Mouse (Mus musculus) intestine, embryonic 14.5 days (tissue): ENCODE results near the gene Ptprj. TPM values are rescaled to one million over a fixed set of nuclear protein-coding genes. Genes with fewer than 3 reads are reported as not detected.

Experiments
- ATAC-seq: fragments of 200-750 bp; cut with Nextera tagmentation; replicated peaks from 2 replicates; pipeline ENCODE4 v1.8.0; 2017; ENCODE audit warnings: low read depth, moderate number of reproducible peaks, moderate TSS enrichment, moderate library complexity; ENCODE audit not compliant: low FRiP score, low TSS enrichment
- DNase-seq: peaks from one replicate; pipeline ENCODE4 v3.0.0-alpha.2; 2018; ENCODE audit warnings: low spot score
- H3K27ac ChIP-seq: fragments of 300-500 bp; sonication (generic); 2 replicates; pipeline ENCODE4 v1.5.1; 2014; ENCODE audit warnings: low read depth, mild to moderate bottlenecking, control low read depth
- H3K27me3 ChIP-seq: fragments of 300-500 bp; sonication (generic); replicated peaks from 2 replicates; pipeline ENCODE4 v1.6.1; 2014; ENCODE audit warnings: low read length, control low read depth; ENCODE audit not compliant: control insufficient read depth, insufficient read depth
- H3K36me3 ChIP-seq: fragments of 300-500 bp; sonication (generic); 2 replicates; pipeline ENCODE4 v1.6.1; 2014; ENCODE audit warnings: low read length, control low read depth; ENCODE audit not compliant: control insufficient read depth, insufficient read depth
- H3K4me1 ChIP-seq: fragments of 300-500 bp; sonication (generic); replicated peaks from 2 replicates; pipeline ENCODE4 v1.6.1; 2014; ENCODE audit warnings: low read length, control low read depth, mixed read lengths; ENCODE audit not compliant: control insufficient read depth, insufficient read depth
- H3K4me2 ChIP-seq: fragments of 300-500 bp; sonication (generic); 2 replicates; pipeline ENCODE4 v1.6.1; 2014; ENCODE audit warnings: low read length
- H3K4me3 ChIP-seq: fragments of 300-500 bp; sonication (generic); 2 replicates; pipeline ENCODE4 v1.5.1; 2014; ENCODE audit warnings: low read depth, low read length, control low read depth, mixed read lengths
- H3K9ac ChIP-seq: fragments of 300-500 bp; sonication (generic); 2 replicates; pipeline ENCODE4 v1.6.1; 2014; ENCODE audit warnings: mild to moderate bottlenecking, low read length
- H3K9me3 ChIP-seq: fragments of 300-500 bp; sonication (generic); 2 replicates; pipeline ENCODE4 v1.6.1; 2016; ENCODE audit warnings: low read length, control low read depth; ENCODE audit not compliant: control insufficient read depth
- WGBS: fragments of 180-500 bp; shearing (Covaris S2); extraction: QIAGEN DNeasy Blood & Tissue Kit; methylation state at CpG from one replicate; pipeline ENCODE4 v1.1.7; 2014; 5-methylcytosine and 5-hydroxymethylcytosine counted together
- polyA plus RNA-seq: library from polyadenylated mRNA; unstranded; fragments of >200 nt; fragmentation: Nextera tagmentation; extraction: Ambion mirVana; gene quantifications from 2 replicates; pipeline ENCODE4 v1.2.1, GENCODE M21; 2014

Gene Ptprj
- polyA plus RNA-seq, 1 experiment from 2014 or later, result 8.3 TPM

- Histone ChIP-seq H3K9me3 (no peaks in the 10 kb centered on the region), H3K36me3 (no peaks in the 10 kb centered on the region), H3K4me3 (no peak overlapping the region), H3K4me2 (no peak overlapping the region), H3K27ac (no peak overlapping the region), H3K27me3 (no peaks in the 10 kb centered on the region), H3K4me1 (peaks cover 11% of the 10 kb centered on the region), H3K9ac (no peak overlapping the region)
- 69% methylated on average over 2 of the region's 2 CpGs for WGBS
- ATAC-seq (no peak), DNase-seq (no peak)
Observed at GRCm38 (mm10) chr2:90559015-90559687, 21.3 kb downstream of the Ptprj start.

- 85% methylated on average over 11 of the region's 11 CpGs for WGBS
- H3K27me3 ChIP-seq, result no peaks in the 10 kb centered on the region
- H3K4me2 ChIP-seq, result no peak overlapping the region
- no peak for ATAC-seq
- H3K27ac ChIP-seq, result no peak overlapping the region
- H3K4me3 ChIP-seq, result no peak overlapping the region
- no peak overlapping the region for H3K9ac ChIP-seq
- H3K9me3 ChIP-seq, result no peaks in the 10 kb centered on the region
- H3K4me1 ChIP-seq, result peaks cover 11% of the 10 kb centered on the region
- no peak for DNase-seq
- no peaks in the 10 kb centered on the region for H3K36me3 ChIP-seq
Observed at GRCm38 (mm10) chr2:90558361-90558760, 22.1 kb downstream of the Ptprj start.

- ATAC-seq (no peak), DNase-seq (no peak)
- no peak overlapping the region for H3K27ac ChIP-seq
- H3K36me3 ChIP-seq, result no peaks in the 10 kb centered on the region
- H3K27me3 ChIP-seq, result no peaks in the 10 kb centered on the region
- H3K4me1 ChIP-seq, result peaks cover 11% of the 10 kb centered on the region
- no peak overlapping the region for H3K4me3 ChIP-seq
- 77% methylated on average over 3 of the region's 3 CpGs for WGBS
- no peak overlapping the region for H3K9ac ChIP-seq
- no peaks in the 10 kb centered on the region for H3K9me3 ChIP-seq
- H3K4me2 ChIP-seq, result no peak overlapping the region
Observed at GRCm38 (mm10) chr2:90557913-90558312, 22.5 kb downstream of the Ptprj start.

DNA sequence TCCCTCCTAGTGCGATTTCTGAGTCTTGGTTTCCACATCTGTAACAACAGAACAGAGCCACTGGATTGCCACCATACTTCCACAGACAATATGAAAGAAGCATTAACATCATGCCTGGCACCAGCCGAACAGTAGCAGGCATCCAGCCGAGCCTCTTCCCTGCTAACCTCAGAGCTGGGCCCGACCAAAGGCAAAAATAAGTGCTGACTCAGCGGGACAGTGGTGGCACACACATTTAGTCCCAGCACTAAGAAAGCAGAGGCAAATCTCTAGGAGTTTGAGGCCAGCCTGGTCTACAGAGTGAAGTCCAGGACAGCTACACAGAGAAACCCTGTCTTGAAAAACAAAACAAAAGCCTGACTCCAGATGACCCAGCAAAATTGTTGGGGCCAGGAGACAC, 24.7 kb downstream of the Ptprj start:
- Histone ChIP-seq H3K9ac (no peak overlapping the region), H3K9me3 (no peaks in the 10 kb centered on the region), H3K27ac (no peak overlapping the region), H3K27me3 (no peaks in the 10 kb centered on the region), H3K36me3 (no peaks in the 10 kb centered on the region), H3K4me3 (no peak overlapping the region), H3K4me1 (peaks cover 6% of the 10 kb centered on the region; the same call in 1 of the 2 replicates), H3K4me2 (no peak overlapping the region)
- 81% methylated on average over 5 of the region's 5 CpGs for WGBS
- DNase-seq, result no peak
- ATAC-seq, result no peak

GRCm38 (mm10) chr2:90554806-90555205, 25.6 kb downstream of the Ptprj start:
- no peak overlapping the region for H3K4me2 ChIP-seq
- H3K36me3 ChIP-seq, result no peaks in the 10 kb centered on the region
- H3K4me1 ChIP-seq, result no peaks in the 10 kb centered on the region; the same call in 1 of the 2 replicates
- DNase-seq (no peak), ATAC-seq (no peak)
- no peak overlapping the region for H3K9ac ChIP-seq
- WGBS, result 71% methylated on average over 4 of the region's 4 CpGs
- no peak overlapping the region for H3K27ac ChIP-seq
- no peak overlapping the region for H3K4me3 ChIP-seq
- no peaks in the 10 kb centered on the region for H3K27me3 ChIP-seq
- no peaks in the 10 kb centered on the region for H3K9me3 ChIP-seq

GRCm38 (mm10) chr2:90553861-90554260, 26.6 kb downstream of the Ptprj start:
- no peak for DNase-seq
- H3K27me3 ChIP-seq, result no peaks in the 10 kb centered on the region
- H3K4me1 ChIP-seq, result no peaks in the 10 kb centered on the region; the same call in 1 of the 2 replicates
- H3K4me3 ChIP-seq, result no peak overlapping the region
- no peak overlapping the region for H3K27ac ChIP-seq
- H3K36me3 ChIP-seq, result no peaks in the 10 kb centered on the region
- WGBS, result 75% methylated on average over 4 of the region's 4 CpGs
- no peak for ATAC-seq
- H3K9ac ChIP-seq, result no peak overlapping the region
- H3K9me3 ChIP-seq, result no peaks in the 10 kb centered on the region
- no peak overlapping the region for H3K4me2 ChIP-seq

- Histone ChIP-seq H3K4me2 (no peak overlapping the region), H3K27ac (no peak overlapping the region), H3K36me3 (no peaks in the 10 kb centered on the region), H3K4me1 (no peaks in the 10 kb centered on the region; the same call in 1 of the 2 replicates), H3K27me3 (no peaks in the 10 kb centered on the region), H3K4me3 (no peak overlapping the region), H3K9me3 (no peaks in the 10 kb centered on the region), H3K9ac (no peak overlapping the region)
- ATAC-seq (no peak), DNase-seq (no peak)
- WGBS, result 86% methylated on average over 6 of the region's 6 CpGs
Observed at GRCm38 (mm10) chr2:90550656-90551055, 29.8 kb downstream of the Ptprj start.

DNA sequence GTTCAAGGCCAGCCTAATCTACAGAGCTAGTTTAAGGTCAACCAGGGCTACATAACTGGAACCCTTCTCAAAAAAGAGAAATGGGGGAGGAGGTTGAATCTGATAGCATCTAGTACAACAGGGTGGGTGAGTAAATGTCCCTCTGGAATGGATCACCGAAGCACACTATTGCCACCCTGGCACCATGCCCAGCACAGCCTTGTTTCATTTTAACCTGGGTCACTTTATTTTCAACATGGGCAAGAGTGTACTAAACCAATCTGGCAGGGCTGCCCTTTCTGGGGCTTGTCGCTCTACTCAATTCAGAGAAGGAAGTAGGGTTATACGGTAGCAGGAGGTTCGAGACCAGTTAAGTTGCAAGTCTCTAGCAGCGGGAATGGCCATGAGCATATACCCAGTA, 31.9 kb downstream of the Ptprj start:
- H3K9me3 ChIP-seq, result no peaks in the 10 kb centered on the region
- no peaks in the 10 kb centered on the region for H3K27me3 ChIP-seq
- no peak for ATAC-seq
- no peak overlapping the region for H3K4me2 ChIP-seq
- H3K4me3 ChIP-seq, result no peak overlapping the region
- no peaks in the 10 kb centered on the region for H3K36me3 ChIP-seq
- DNase-seq, result no peak
- H3K9ac ChIP-seq, result no peak overlapping the region
- no peaks in the 10 kb centered on the region; the same call in 1 of the 2 replicates for H3K4me1 ChIP-seq
- WGBS, result 85% methylated on average over 5 of the region's 5 CpGs
- no peak overlapping the region for H3K27ac ChIP-seq

- WGBS, result 84% methylated on average over 5 of the region's 5 CpGs
- Histone ChIP-seq H3K9ac (no peak overlapping the region), H3K4me2 (no peak overlapping the region), H3K27ac (no peak overlapping the region), H3K4me1 (peaks cover 3% of the 10 kb centered on the region; the same call in 1 of the 2 replicates), H3K9me3 (no peaks in the 10 kb centered on the region), H3K36me3 (no peaks in the 10 kb centered on the region), H3K4me3 (no peak overlapping the region), H3K27me3 (no peaks in the 10 kb centered on the region)
- ATAC-seq (no peak), DNase-seq (no peak)
Observed at GRCm38 (mm10) chr2:90547144-90547609, 33.3 kb downstream of the Ptprj start.
